Mouse (Mus musculus) cerebral cortex, adult 2 months (tissue): Measurements from ENCODE around the gene Nars2.

Experiments
- WGBS: fragments of 180-500 bp; shearing (Covaris S2); methylation state at CpG from one replicate; pipeline ENCODE4 v1.1.7; 2018; 5-methylcytosine and 5-hydroxymethylcytosine counted together

The Nars2 gene

GRCm38 (mm10) chr7:96971027-96971996 is 20.0 kb downstream of the Nars2 start:
- 53% methylated on average over 21 of the region's 21 CpGs for WGBS

- 82% methylated on average over 8 of the region's 8 CpGs for WGBS
Measured at GRCm38 (mm10) chr7:96972138-96972904, 21.0 kb downstream of the Nars2 start.

DNA sequence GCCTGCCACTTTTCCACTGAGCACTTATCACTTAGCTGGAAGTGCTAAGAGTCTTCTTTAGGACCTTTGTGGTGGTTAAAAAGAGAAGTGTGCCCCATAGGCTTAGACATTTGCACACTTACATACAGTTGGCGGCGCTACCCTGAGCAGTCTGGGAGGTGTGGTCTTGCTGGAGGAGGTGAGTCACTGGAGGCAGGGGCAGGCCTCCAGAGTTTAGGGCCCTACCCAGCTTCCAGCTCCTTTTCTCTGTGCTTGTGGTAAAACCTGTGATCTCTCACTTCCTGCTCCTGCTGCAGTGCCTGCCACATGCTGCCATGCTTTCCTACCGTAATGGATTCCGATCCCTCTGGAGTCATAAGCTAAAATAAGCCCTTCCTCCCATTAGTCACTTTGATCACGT is 24.6 kb downstream of the Nars2 start:
- WGBS: 76% methylated on average over 5 of the region's 5 CpGs

DNA sequence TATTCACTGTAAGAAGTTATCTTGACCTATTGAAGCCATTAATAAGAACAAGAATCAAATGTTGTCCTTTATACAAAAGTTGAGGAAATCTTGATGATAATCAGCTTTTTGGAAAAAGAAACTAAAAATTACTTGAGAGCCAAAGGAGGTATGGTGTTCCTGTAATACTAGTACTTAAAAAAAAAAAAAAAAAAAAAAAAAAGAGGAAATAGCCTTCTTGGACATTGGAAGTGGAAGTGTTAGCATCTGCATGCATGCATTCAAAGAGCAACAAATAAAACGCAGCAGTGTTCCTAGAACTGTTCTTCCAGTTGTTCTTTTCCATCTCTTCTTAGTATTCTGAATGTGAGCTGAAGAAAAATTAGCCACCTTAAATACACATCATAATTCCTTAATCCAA is 25.9 kb downstream of the Nars2 start:
- 77% methylated on average over 1 of the region's 1 CpGs for WGBS

- WGBS: 88% methylated on average over 2 of the region's 2 CpGs
Measured at GRCm38 (mm10) chr7:96981366-96981765, 30.1 kb downstream of the Nars2 start.

DNA sequence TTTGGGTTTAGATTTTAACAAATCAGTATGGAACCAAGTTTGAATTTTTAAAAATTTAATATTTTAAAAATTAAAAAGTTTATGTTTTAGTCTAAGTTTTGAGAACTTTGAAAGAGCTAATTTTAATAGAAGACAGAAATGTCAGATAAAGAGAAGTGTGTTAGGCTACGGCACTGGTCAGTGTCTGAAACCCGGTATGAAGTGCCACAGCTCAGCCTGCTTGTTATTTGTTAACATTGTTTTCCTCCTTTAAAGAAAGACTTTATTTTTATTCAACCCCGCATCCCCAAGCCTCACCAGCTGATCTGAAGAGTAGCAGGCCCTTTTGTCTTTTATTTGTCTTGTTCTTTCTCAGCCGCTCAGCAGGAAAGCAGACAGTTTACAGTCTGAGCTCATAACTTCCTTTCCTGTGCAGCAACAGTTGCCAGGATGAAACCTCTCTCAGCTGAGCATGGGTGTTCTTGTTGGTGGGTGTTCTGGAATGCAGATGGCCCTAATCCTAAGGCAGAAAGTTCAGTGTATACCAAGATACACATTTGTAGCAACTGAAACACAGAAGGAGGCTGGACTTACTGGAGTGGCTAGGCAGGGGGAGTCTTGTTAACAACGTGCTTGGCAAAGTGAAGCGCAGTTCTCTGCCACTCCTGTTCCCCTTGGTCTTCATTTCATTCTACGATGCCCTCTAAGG is 32.5 kb downstream of the Nars2 start:
- 24% methylated on average over 7 of the region's 7 CpGs for WGBS

DNA sequence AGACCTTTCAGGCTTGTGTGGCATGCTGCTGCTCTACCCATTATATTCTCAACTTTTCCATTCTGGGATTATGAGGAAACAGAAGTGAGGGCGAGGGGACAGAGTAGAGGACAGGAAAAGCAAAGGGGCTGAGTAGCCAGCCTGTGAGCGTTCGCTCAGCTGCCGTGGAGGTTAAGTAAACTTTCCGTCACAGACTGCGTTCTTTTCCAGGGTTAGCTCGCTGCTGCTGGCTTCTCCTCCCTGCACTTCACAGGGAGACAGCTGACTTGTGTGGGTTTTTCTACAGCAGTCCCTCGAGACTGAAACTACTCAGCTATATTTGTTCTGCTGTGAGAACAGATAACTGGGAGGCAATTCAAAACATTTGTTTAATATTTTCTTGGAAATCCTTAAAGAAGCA is 34.5 kb downstream of the Nars2 start:
- 32% methylated on average over 8 of the region's 8 CpGs for WGBS

DNA sequence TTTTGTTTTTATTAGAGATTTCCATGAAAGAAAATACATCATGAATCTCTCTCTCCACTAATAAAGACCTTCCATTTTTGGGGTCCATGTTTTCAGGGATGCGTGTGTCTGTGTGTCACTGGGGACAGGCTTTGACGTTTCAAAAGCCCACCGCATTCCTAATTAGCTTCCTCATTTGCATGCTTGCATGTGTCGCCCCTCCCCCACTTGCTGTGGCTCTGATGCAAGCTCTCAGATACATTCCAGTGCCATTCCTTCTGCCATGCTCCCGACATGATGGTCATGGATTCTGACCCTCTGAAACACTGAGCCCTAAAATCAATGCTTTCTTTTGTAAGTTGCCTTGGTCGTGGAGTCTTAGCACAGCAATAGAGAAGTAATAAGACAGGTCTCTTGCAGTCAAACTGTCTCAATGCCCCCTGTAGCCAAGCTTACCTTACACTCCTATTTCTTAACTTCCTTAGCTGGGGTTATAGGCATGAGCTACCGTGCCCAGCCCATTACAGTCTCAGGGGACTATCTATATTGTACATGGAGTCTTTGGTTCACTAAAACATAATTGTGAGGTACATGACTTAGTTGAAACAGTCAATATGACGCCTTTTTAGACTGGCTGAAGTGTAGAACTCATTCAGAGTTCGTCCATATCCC is 35.6 kb downstream of the Nars2 start:
- 59% methylated on average over 9 of the region's 9 CpGs for WGBS

GRCm38 (mm10) chr7:96987676-96988075 is 36.4 kb downstream of the Nars2 start:
- WGBS: 47% methylated on average over 4 of the region's 4 CpGs

GRCm38 (mm10) chr7:97012956-97013355 is 61.7 kb downstream of the Nars2 start:
- 51% methylated on average over 3 of the region's 3 CpGs for WGBS

DNA sequence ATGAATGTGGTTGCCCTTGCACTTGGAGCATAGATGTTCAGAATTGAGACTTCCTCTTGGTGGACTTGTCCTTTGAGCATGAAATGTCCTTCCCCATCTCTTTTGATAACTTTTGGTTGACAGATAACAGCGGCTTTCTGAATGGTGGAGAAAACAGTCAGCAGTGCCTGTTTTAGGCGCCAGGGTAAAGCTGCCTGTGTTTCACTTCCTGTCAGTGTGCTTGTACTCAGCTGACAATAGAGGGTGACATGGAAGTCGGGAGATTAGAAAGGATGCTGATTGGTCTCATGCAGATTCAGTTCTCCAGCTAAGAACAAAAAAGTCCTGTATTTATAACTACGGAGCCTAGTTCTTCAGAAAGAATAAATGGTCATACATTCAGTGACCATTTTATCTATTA is 66.7 kb downstream of the Nars2 start:
- WGBS: 50% methylated on average over 4 of the region's 4 CpGs

DNA sequence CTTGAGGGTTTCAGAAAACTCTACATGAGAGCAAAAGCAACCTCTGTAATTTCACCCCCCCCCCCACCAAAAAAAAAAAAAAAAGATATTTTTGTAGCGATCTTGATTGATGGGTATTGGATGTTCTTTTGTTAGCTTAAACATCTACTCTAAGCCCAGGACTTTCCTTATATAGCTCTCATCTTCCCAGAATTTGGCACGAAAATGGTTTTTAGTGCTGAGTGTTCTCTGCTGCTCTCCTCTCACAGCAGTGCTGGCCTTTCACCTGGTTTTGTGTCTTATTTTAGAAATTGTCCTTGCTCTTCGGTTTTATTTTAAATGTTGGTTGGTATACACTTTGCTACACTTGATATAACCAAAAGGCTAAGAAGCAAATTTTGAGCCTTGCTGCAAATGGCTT is 67.1 kb downstream of the Nars2 start:
- WGBS: 54% methylated on average over 3 of the region's 3 CpGs

- 89% methylated on average over 1 of the region's 1 CpGs for whole genome bisulfite sequencing
Measured at GRCm38 (mm10) chr7:97019303-97019702, 68.0 kb downstream of the Nars2 start.

DNA sequence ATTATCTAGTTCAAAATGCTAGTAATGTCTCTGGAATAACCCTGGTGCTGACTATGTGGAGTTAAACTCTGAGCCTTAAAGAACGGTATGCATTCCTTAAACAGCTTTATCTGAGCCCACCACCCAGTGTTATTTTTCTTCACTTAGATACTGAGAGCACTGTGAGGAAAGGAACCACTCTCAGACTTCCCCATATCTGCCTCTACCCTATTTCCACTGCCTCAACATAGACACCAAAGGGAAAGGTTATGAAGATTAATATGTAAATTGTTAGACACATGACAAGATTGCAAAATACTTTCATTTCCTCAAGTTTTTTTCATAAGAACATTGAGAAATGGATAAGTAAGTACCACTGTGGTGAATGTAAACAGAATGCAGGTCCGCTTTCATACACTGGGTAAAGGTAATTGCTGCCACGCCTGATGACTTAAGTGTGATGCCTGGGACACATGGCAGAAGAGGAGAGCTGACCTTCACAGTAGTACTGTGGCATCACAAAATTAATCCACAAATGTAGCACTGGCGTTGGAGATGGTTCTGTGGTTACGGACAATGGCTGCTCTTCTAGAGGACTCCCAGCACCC is 75.6 kb downstream of the Nars2 start:
- 97% methylated on average over 5 of the region's 5 CpGs for WGBS

GRCm38 (mm10) chr7:97029151-97029550 is 77.8 kb downstream of the Nars2 start:
- 94% methylated on average over 10 of the region's 10 CpGs for WGBS

GRCm38 (mm10) chr7:97032412-97032811 is 81.1 kb downstream of the Nars2 start:
- 68% methylated on average over 2 of the region's 2 CpGs for WGBS

- WGBS: 76% methylated on average over 4 of the region's 4 CpGs
Measured at GRCm38 (mm10) chr7:97039641-97040040, 88.3 kb downstream of the Nars2 start.

DNA sequence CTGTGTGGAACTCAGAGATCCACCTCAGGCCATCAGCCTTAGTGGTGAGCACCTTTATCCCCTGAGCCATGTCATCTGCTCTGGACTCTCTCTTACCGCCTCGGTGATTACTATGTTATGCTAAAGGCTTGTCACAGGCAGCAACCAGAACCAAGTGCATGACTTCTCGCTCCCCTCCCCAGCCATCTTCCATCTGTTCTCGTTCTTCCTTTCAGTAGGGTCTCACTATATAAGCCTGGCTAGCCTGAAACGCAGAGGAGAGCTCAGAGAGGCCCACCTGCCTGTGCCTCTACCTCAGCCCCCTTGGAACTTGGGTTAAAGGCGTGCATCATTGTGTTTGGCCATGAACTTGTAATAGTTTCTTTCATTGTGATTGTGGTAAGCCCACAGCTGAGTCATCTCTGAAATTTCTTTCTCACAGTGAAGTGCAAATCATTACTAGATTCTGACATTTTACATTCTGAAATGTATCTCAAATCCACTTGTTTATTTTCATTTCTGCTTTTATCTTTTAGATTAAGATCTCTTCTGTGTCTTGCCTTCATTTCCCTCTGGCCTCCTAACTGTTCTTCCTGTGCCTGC is 90.7 kb downstream of the Nars2 start:
- 86% methylated on average over 6 of the region's 6 CpGs for WGBS

GRCm38 (mm10) chr7:97042981-97043380 is 91.7 kb downstream of the Nars2 start:
- 90% methylated on average over 1 of the region's 1 CpGs for WGBS

GRCm38 (mm10) chr7:97060966-97061365 is 109.7 kb downstream of the Nars2 start:
- WGBS: 95% methylated on average over 2 of the region's 2 CpGs

- 93% methylated on average over 3 of the region's 3 CpGs for WGBS
Measured at GRCm38 (mm10) chr7:97071512-97071911, 120.2 kb downstream of the Nars2 start.
